Mouse (Mus musculus): ENCODE measurements around the gene Scn10a. TPM values are rescaled to one million over a fixed set of nuclear protein-coding genes. Genes with fewer than 3 reads are reported as not detected.

The Scn10a gene
- total and polyA plus RNA-seq, 2 experiments, result not detected

DNA sequence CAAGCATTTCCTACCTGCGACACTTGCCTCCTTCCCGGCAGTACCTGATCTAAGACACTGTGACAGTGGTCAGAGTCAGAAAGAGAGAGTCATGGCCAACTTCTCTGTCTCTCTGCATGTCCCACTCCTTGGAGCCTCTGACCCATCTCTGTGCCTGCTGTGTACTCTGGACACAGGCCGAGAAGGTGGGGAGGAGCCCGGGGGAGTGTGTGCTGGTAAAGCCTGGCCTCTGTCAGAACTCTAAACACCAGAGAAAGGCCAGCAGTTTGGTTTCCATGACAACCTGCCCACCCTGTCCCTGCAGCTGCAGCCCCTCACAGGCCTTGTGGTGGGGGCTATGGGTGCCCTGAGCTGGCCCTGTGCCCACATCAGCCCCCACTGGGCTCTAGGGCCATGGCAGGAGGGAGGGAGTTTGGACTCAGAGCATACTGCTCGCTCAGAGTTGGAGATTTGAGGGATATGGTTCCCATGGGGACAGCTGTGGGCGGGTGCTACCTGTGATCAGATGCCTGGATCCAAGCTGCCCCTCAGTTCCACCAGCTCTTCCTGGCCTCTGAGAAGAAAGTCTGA is 6.3 kb upstream of the Scn10a start:
- DNase-seq (ENCODE audit: extremely low read depth, low read depth, low spot score), result no peak
- no peak overlapping the region for H3K9ac ChIP-seq (ENCODE audit: low read depth, low read length)
- no peak for TF ChIP-seq POLR2A (IDR thresholded peaks at IDR 0.05; ENCODE audit: extremely low read depth, insufficient read depth, low read length)
- no peak for TF ChIP-seq CTCF (IDR thresholded peaks at IDR 0.05; ENCODE audit: low read depth, low read length)
- no peak overlapping the region for H3K4me3 ChIP-seq (ENCODE audit: insufficient read depth, low read depth, low read length)
- H3K4me1 ChIP-seq (ENCODE audit: control insufficient read depth, insufficient read depth, low read length), result no peaks in the 10 kb centered on the region
- no peaks in the 10 kb centered on the region for H3K79me2 ChIP-seq (ENCODE audit: control insufficient read depth, insufficient read depth, low read length)
- H3K36me3 ChIP-seq (ENCODE audit: control insufficient read depth, insufficient read depth, low read length), result no peaks in the 10 kb centered on the region
- WGBS, result 65% methylated on average over 6 of the region's 6 CpGs
- H3K27ac ChIP-seq (replicated peaks; ENCODE audit: insufficient read depth, low read depth, low read length), result no peak overlapping the region
- H3K27me3 ChIP-seq (ENCODE audit: control insufficient read depth, insufficient read depth, low read length), result no peaks in the 10 kb centered on the region

- no peak for DNase-seq (ENCODE audit: extremely low read depth, low read depth, low spot score)
- Histone ChIP-seq H3K36me3 (ENCODE audit: control insufficient read depth, insufficient read depth, low read length) (no peaks in the 10 kb centered on the region), H3K4me1 (ENCODE audit: control insufficient read depth, insufficient read depth, low read length) (no peaks in the 10 kb centered on the region), H3K4me3 (ENCODE audit: insufficient read depth, low read depth, low read length) (no peak overlapping the region), H3K79me2 (ENCODE audit: control insufficient read depth, insufficient read depth, low read length) (no peaks in the 10 kb centered on the region), H3K9ac (ENCODE audit: low read depth, low read length) (no peak overlapping the region), H3K27me3 (ENCODE audit: control insufficient read depth, insufficient read depth, low read length) (no peaks in the 10 kb centered on the region), H3K27ac (replicated peaks; ENCODE audit: insufficient read depth, low read depth, low read length) (no peak overlapping the region)
- TF ChIP-seq CTCF (IDR thresholded peaks at IDR 0.05; ENCODE audit: low read depth, low read length) (no peak), POLR2A (IDR thresholded peaks at IDR 0.05; ENCODE audit: extremely low read depth, insufficient read depth, low read length) (no peak)
- WGBS, result 14% methylated on average over 6 of the region's 6 CpGs
These were observed 12.4 kb downstream of the Scn10a start for GRCm38 (mm10) chr9:119706700-119707099.

- Histone ChIP-seq H3K4me3 (ENCODE audit: insufficient read depth, low read depth, low read length) (no peak overlapping the region), H3K36me3 (ENCODE audit: control insufficient read depth, insufficient read depth, low read length) (no peaks in the 10 kb centered on the region), H3K27ac (replicated peaks; ENCODE audit: insufficient read depth, low read depth, low read length) (no peak overlapping the region), H3K79me2 (ENCODE audit: control insufficient read depth, insufficient read depth, low read length) (no peaks in the 10 kb centered on the region), H3K9ac (ENCODE audit: low read depth, low read length) (no peak overlapping the region), H3K27me3 (ENCODE audit: control insufficient read depth, insufficient read depth, low read length) (peaks cover 4% of the 10 kb centered on the region; the same call in 1 of the 2 replicates), H3K4me1 (ENCODE audit: control insufficient read depth, insufficient read depth, low read length) (no peaks in the 10 kb centered on the region)
- no peak for TF ChIP-seq CTCF (IDR thresholded peaks at IDR 0.05; ENCODE audit: low read depth, low read length)
- no peak for TF ChIP-seq POLR2A (IDR thresholded peaks at IDR 0.05; ENCODE audit: extremely low read depth, insufficient read depth, low read length)
- WGBS, result 73% methylated on average over 7 of the region's 7 CpGs
- no peak for DNase-seq (ENCODE audit: extremely low read depth, low read depth, low spot score)
These were observed 27.6 kb downstream of the Scn10a start for GRCm38 (mm10) chr9:119691505-119691904.

GRCm38 (mm10) chr9:119691001-119691400 is 28.1 kb downstream of the Scn10a start:
- Histone ChIP-seq H3K27ac (replicated peaks; ENCODE audit: insufficient read depth, low read depth, low read length) (no peak overlapping the region), H3K4me3 (ENCODE audit: insufficient read depth, low read depth, low read length) (no peak overlapping the region), H3K9ac (ENCODE audit: low read depth, low read length) (no peak overlapping the region), H3K27me3 (ENCODE audit: control insufficient read depth, insufficient read depth, low read length) (peaks cover 4% of the 10 kb centered on the region; the same call in 1 of the 2 replicates), H3K79me2 (ENCODE audit: control insufficient read depth, insufficient read depth, low read length) (no peaks in the 10 kb centered on the region), H3K4me1 (ENCODE audit: control insufficient read depth, insufficient read depth, low read length) (no peaks in the 10 kb centered on the region), H3K36me3 (ENCODE audit: control insufficient read depth, insufficient read depth, low read length) (no peaks in the 10 kb centered on the region)
- no peak for TF ChIP-seq POLR2A (IDR thresholded peaks at IDR 0.05; ENCODE audit: extremely low read depth, insufficient read depth, low read length)
- no peak for TF ChIP-seq CTCF (IDR thresholded peaks at IDR 0.05; ENCODE audit: low read depth, low read length)
- WGBS, result 73% methylated on average over 8 of the region's 8 CpGs
- DNase-seq (ENCODE audit: extremely low read depth, low read depth, low spot score), result no peak

DNA sequence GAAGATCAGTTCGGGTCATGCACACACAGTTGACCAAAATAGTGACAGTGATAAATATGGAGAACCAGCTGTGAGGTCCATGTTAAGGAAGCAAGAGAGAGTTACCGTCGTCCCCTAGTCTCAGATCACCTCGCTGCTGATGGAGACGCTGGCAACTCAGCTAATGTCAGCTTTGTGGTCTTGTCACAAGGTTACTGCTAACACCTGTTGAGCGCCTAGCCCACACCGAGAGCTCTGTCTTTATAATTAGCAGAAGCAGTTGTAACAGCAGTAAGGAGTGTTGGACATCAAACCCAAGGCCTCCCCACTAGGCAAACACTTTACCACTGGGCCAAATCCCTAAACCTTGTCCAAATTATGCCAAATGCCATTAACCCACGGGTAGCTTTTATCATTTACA is 31.2 kb downstream of the Scn10a start:
- Histone ChIP-seq H3K79me2 (ENCODE audit: control insufficient read depth, insufficient read depth, low read length) (no peaks in the 10 kb centered on the region), H3K27ac (replicated peaks; ENCODE audit: insufficient read depth, low read depth, low read length) (no peak overlapping the region), H3K27me3 (ENCODE audit: control insufficient read depth, insufficient read depth, low read length) (no peaks in the 10 kb centered on the region), H3K36me3 (ENCODE audit: control insufficient read depth, insufficient read depth, low read length) (no peaks in the 10 kb centered on the region), H3K4me1 (ENCODE audit: control insufficient read depth, insufficient read depth, low read length) (no peaks in the 10 kb centered on the region), H3K9ac (ENCODE audit: low read depth, low read length) (no peak overlapping the region), H3K4me3 (ENCODE audit: insufficient read depth, low read depth, low read length) (no peak overlapping the region)
- WGBS, result 80% methylated on average over 8 of the region's 8 CpGs
- no peak for TF ChIP-seq CTCF (IDR thresholded peaks at IDR 0.05; ENCODE audit: low read depth, low read length)
- TF ChIP-seq POLR2A (IDR thresholded peaks at IDR 0.05; ENCODE audit: extremely low read depth, insufficient read depth, low read length), result no peak
- no peak for DNase-seq (ENCODE audit: extremely low read depth, low read depth, low spot score)

GRCm38 (mm10) chr9:119686187-119686586 is 32.9 kb downstream of the Scn10a start:
- no peaks in the 10 kb centered on the region; the same call in 1 of the 2 replicates for H3K27me3 ChIP-seq (ENCODE audit: control insufficient read depth, insufficient read depth, low read length)
- H3K36me3 ChIP-seq (ENCODE audit: control insufficient read depth, insufficient read depth, low read length), result no peaks in the 10 kb centered on the region
- H3K9ac ChIP-seq (ENCODE audit: low read depth, low read length), result no peak overlapping the region
- H3K4me1 ChIP-seq (ENCODE audit: control insufficient read depth, insufficient read depth, low read length), result no peaks in the 10 kb centered on the region
- TF ChIP-seq POLR2A (IDR thresholded peaks at IDR 0.05; ENCODE audit: extremely low read depth, insufficient read depth, low read length), result no peak
- TF ChIP-seq CTCF (IDR thresholded peaks at IDR 0.05; ENCODE audit: low read depth, low read length), result peak; percentile 37; the same call in 1 of the 2 replicates
- 95% methylated on average over 8 of the region's 8 CpGs for WGBS
- H3K27ac ChIP-seq (replicated peaks; ENCODE audit: insufficient read depth, low read depth, low read length), result no peak overlapping the region
- no peak for DNase-seq (ENCODE audit: extremely low read depth, low read depth, low spot score)
- no peak overlapping the region for H3K4me3 ChIP-seq (ENCODE audit: insufficient read depth, low read depth, low read length)
- no peaks in the 10 kb centered on the region for H3K79me2 ChIP-seq (ENCODE audit: control insufficient read depth, insufficient read depth, low read length)

Data from liver, adult 2 months (tissue).